Mouse (Mus musculus) macrophage (primary cell): Measurements from ENCODE around the gene Rap1gap2. TPM values are rescaled to one million over a fixed set of nuclear protein-coding genes. Genes with fewer than 3 reads are reported as not detected.

Experiments used
- H3K27ac ChIP-seq: fragments of 350-480 bp; formaldehyde crosslinking; 2 replicates; pipeline ENCODE4 v1.9.0; 2021
- H3K36me3 ChIP-seq: fragments of 350-480 bp; formaldehyde crosslinking; 2 replicates; pipeline ENCODE4 v1.9.0; 2021; ENCODE audit errors: inconsistent target
- H3K4me3 ChIP-seq: fragments of 350-480 bp; formaldehyde crosslinking; 2 replicates; pipeline ENCODE4 v1.9.0; 2021; ENCODE audit errors: inconsistent target
- H3K79me2 ChIP-seq: fragments of 350-480 bp; formaldehyde crosslinking; 2 replicates; pipeline ENCODE4 v1.9.0; 2021; ENCODE audit errors: inconsistent target
- WGBS: methylation state at CpG from one replicate; pipeline ENCODE4 v1.1.7; 2026; ENCODE audit warnings: inconsistent platforms; ENCODE audit not compliant: missing documents; 5-methylcytosine and 5-hydroxymethylcytosine counted together
- polyA plus RNA-seq: library from polyadenylated mRNA; stranded (reverse); fragments of 250-400 nt; gene quantifications from 3 replicates; pipeline ENCODE4 v1.2.4, GENCODE M21; 2018; ENCODE audit warnings: inconsistent platforms
- total RNA-seq, 78 experiments: library from RNA; depleted of rRNA; stranded (reverse); fragments of 250-400 nt; gene quantifications; 1 replicate in 9 of 78; 2 replicates in 24 of 78; 3 replicates in 43 of 78; 4 replicates in 2 of 78; pipeline ENCODE4 v1.2.4; 2018; ENCODE audit warnings: inconsistent platforms in 56 of 78

Rap1gap2 gene
- 1 to 10 TPM in 15 of 26 experiments, under 1 TPM in 11; 0.12 to 3.0 (median 1.2) TPM for total RNA-seq (2018; cell fraction: chromatin; rRNA removed)
- 1 to 10 TPM in 5 of 26 experiments, under 1 TPM in 21; 0.31 to 1.5 (median 0.73) TPM for total RNA-seq (2018; cell fraction: cytosol; rRNA removed)
- 1 to 10 TPM in 14 of 26 experiments, under 1 TPM in 12; 0.40 to 2.4 (median 1.1) TPM for total RNA-seq (2018; cell fraction: nucleus; rRNA removed)
- 0.27 to 0.59 TPM (median 0.37 TPM) in 3 replicates for polyA plus RNA-seq

GRCm38 (mm10) chr11:74610545-74611176 is at the start of gene Rap1gap2:
Gene Rap1gap2, minus strand, starts transcription at chr11:74610915.
- no peaks in the 10 kb centered on the region for H3K79me2 ChIP-seq
- H3K36me3 ChIP-seq: no peaks in the 10 kb centered on the region
- no peak within 1 kb of the TSS for H3K27ac ChIP-seq
- H3K4me3 ChIP-seq: no peak within 1 kb of the TSS
- 4% methylated on average over 49 of the region's 50 CpGs for WGBS

- 96% methylated on average over 13 of the region's 13 CpGs for WGBS
- peaks cover 19% of the 10 kb centered on the region for H3K79me2 ChIP-seq
- no peak overlapping the region for H3K27ac ChIP-seq
- H3K36me3 ChIP-seq: peaks cover 65% of the 10 kb centered on the region
- no peak overlapping the region for H3K4me3 ChIP-seq
Measured at GRCm38 (mm10) chr11:74660336-74660735, 49.6 kb upstream of the Rap1gap2 start.

- no peak overlapping the region for H3K4me3 ChIP-seq
- H3K36me3 ChIP-seq: peaks cover 46% of the 10 kb centered on the region
- H3K79me2 ChIP-seq: peaks cover 63% of the 10 kb centered on the region
- WGBS: 76% methylated on average over 3 of the region's 3 CpGs
- H3K27ac ChIP-seq: no peak overlapping the region
Measured at GRCm38 (mm10) chr11:74655941-74656340, 45.2 kb upstream of the Rap1gap2 start.

GRCm38 (mm10) chr11:74653385-74653784 is 42.7 kb upstream of the Rap1gap2 start:
- Histone ChIP-seq H3K27ac (no peak overlapping the region), H3K4me3 (no peak overlapping the region), H3K79me2 (peaks cover 76% of the 10 kb centered on the region), H3K36me3 (peaks cover 21% of the 10 kb centered on the region)
- 93% methylated on average over 6 of the region's 6 CpGs for WGBS

- Histone ChIP-seq H3K4me3 (no peak overlapping the region), H3K27ac (no peak overlapping the region), H3K79me2 (peaks cover 76% of the 10 kb centered on the region), H3K36me3 (peaks cover 15% of the 10 kb centered on the region)
- WGBS: 94% methylated on average over 4 of the region's 4 CpGs
Measured at GRCm38 (mm10) chr11:74652791-74653191, 42.1 kb upstream of the Rap1gap2 start.

GRCm38 (mm10) chr11:74650576-74651100 is 39.9 kb upstream of the Rap1gap2 start:
- no peaks in the 10 kb centered on the region for H3K36me3 ChIP-seq
- peaks cover 60% of the 10 kb centered on the region for H3K79me2 ChIP-seq
- H3K27ac ChIP-seq: peak overlapping the region; percentile 34
- H3K4me3 ChIP-seq: peak overlapping the region; percentile 54
- 71% methylated on average over 4 of the region's 4 CpGs for WGBS

GRCm38 (mm10) chr11:74649647-74650551 is 39.2 kb upstream of the Rap1gap2 start:
- Histone ChIP-seq H3K27ac (peak overlapping the region; percentile 34), H3K36me3 (no peaks in the 10 kb centered on the region), H3K4me3 (peak overlapping the region; percentile 54), H3K79me2 (peaks cover 52% of the 10 kb centered on the region)
- under 1% methylated on average over 53 of the region's 53 CpGs for WGBS

GRCm38 (mm10) chr11:74649095-74649646 is 38.5 kb upstream of the Rap1gap2 start, which contains the start of gene Cluh:
Gene Cluh, plus strand, starts transcription at chr11:74649495.
- Histone ChIP-seq H3K36me3 (no peaks in the 10 kb centered on the region), H3K79me2 (peaks cover 45% of the 10 kb centered on the region), H3K27ac (peak within 1 kb of the TSS; percentile 97), H3K4me3 (peak within 1 kb of the TSS; percentile 54)
- WGBS: under 1% methylated on average over 58 of the region's 58 CpGs

- Histone ChIP-seq H3K27ac (peak overlapping the region; percentile 97), H3K79me2 (peaks cover 40% of the 10 kb centered on the region), H3K4me3 (peak overlapping the region; percentile 13; the same call in 1 of the 2 replicates), H3K36me3 (no peaks in the 10 kb centered on the region)
- 44% methylated on average over 1 of the region's 1 CpGs for WGBS
Measured at GRCm38 (mm10) chr11:74648676-74649075, 38.0 kb upstream of the Rap1gap2 start.

- H3K4me3 ChIP-seq: no peak overlapping the region
- peaks cover 33% of the 10 kb centered on the region for H3K79me2 ChIP-seq
- 0% methylated on average over 1 of the region's 1 CpGs for WGBS
- H3K27ac ChIP-seq: peak overlapping the region; percentile 97
- no peaks in the 10 kb centered on the region for H3K36me3 ChIP-seq
Measured at GRCm38 (mm10) chr11:74647966-74648365, 37.3 kb upstream of the Rap1gap2 start.

- no peak overlapping the region for H3K4me3 ChIP-seq
- WGBS: 43% methylated on average over 1 of the region's 1 CpGs
- no peak overlapping the region for H3K27ac ChIP-seq
- H3K79me2 ChIP-seq: no peaks in the 10 kb centered on the region
- H3K36me3 ChIP-seq: no peaks in the 10 kb centered on the region
Measured at GRCm38 (mm10) chr11:74639628-74640027, 28.9 kb upstream of the Rap1gap2 start.

GRCm38 (mm10) chr11:74638791-74639411 is 28.2 kb upstream of the Rap1gap2 start:
- Histone ChIP-seq H3K4me3 (peak overlapping the region; percentile 26), H3K79me2 (no peaks in the 10 kb centered on the region), H3K36me3 (no peaks in the 10 kb centered on the region), H3K27ac (peak overlapping the region; percentile 56)
- WGBS: 67% methylated on average over 8 of the region's 9 CpGs

- H3K4me3 ChIP-seq: peak overlapping the region; percentile 26
- peak overlapping the region; percentile 56 for H3K27ac ChIP-seq
- H3K36me3 ChIP-seq: no peaks in the 10 kb centered on the region
- under 1% methylated on average over 71 of the region's 86 CpGs for WGBS
- no peaks in the 10 kb centered on the region for H3K79me2 ChIP-seq
Measured at GRCm38 (mm10) chr11:74637971-74638790, 27.5 kb upstream of the Rap1gap2 start.
